Mouse (Mus musculus): ENCODE measurements around the gene Moxd1.
"Not testable (repeated sequence)": the region's sequence is repeated elsewhere in the genome, so short reads cannot be mapped to it uniquely, and the experiment has no call there.

Moxd1 gene

DNA sequence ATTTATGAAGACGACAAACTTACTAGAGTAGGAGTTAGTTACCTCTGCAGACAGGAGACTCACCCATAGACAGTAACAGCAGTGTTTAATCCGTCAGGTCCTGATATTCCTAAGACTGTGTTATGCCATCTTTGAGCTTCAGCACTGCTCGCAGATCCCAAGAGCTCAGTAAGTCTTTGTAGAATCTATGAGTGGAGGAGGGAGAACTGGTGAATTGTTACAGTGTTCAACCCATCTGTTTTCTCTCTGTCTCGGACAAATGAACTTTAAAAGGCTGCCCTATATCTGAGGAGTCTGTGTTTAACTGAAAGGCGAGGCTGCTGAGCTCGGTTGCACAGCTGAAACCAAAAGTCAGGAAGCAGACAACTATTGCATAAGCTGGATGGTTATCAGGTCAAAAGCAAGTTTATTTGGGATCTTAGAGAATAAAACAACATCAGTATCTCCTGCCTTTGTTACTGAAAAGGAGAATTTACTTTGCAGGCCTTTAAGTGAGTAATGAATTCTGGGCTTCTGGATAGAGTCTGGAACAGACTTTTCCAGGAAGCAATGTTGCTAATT, 47.8 kb downstream of the Moxd1 start:
- no peak for DNase-seq

- no peak for DNase-seq
These were observed 52.9 kb downstream of the Moxd1 start for GRCm38 (mm10) chr10:24276211-24276610.

DNA sequence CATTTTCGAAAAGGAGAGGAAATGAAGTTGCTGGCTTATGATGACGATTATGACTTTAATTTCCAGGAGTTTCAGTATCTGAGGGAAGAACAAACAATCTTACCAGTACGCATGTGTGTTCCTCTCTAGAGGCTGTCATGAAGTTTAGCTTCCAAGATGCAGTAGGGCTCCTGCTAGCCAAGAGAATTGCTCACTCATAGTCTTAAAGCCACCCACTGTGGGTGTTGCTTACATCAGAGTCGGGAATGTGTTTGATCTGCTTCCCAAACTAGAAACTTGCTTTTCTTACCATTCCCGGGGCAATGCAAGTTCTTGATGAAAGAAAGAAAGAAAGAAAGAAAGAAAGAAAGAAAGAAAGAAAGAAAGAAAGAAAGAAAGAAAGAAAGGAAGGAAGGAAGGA, 59.3 kb downstream of the Moxd1 start:
- no peak for DNase-seq

- DNase-seq, result no peak
These were observed 68.3 kb downstream of the Moxd1 start for GRCm38 (mm10) chr10:24291611-24292010.

- no peak for DNase-seq
These were observed 69.4 kb downstream of the Moxd1 start for GRCm38 (mm10) chr10:24292671-24293070.

DNA sequence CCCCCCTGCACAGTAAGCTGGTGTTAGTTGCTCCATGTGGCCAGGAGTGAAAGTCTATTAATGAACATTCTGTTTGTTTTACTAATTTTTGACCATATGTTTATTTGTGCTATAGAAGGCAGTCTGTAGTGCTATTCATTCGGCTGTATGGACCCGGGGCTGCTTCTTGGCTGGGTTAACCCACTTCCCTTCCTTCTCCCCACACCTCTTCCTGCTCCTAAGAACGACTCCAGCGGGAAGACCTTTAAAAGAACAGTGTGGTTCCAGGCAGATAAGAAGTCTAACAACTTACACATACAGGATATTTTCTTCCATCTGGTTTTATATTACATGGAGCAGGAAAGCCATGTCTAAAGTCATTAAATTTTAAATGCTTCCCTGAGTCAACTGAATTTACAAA, 73.3 kb downstream of the Moxd1 start:
- DNase-seq, result no peak

- DNase-seq, result peak; percentile 57 to 71
These were observed 74.5 kb downstream of the Moxd1 start for GRCm38 (mm10) chr10:24297792-24298191.

GRCm38 (mm10) chr10:24298260-24299244, 75.2 kb downstream of the Moxd1 start:
- peak; percentile 68 to 70 for DNase-seq

GRCm38 (mm10) chr10:24312191-24312611, 88.9 kb downstream of the Moxd1 start:
- peak; percentile 75 to 76 for DNase-seq

DNA sequence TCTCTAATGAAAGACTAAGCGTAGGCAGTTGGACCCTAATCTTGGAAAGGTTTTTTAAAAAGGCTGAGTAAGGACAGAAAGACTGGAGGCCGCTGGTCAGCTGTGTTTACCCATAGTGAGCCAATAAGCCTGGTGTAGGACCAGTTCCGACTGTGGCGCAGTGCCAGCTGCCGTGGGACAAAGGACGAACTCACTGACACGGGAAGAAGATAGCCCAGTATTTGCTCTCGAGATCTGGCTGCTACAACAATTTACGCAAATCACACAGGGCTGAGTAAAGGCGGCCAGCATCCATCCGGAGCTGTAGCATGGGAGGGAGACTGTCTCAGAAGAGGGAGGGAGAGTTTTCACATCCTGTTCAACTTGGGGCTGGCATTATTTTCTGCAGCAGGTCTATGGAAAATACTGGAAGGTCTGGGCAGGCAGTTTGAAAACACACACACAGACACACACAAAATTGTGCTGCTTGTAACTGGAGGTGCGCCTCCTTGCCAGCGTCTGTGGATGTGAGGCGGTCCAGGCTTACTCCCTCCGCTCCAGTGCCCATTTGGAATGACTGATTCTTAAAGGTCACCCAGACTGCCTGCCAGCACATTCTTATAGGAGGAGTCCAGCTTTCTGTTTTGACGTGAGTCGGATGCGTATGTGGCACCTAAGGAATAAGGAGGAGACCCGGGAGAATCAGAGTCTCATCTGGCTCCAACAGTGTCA, 94.0 kb downstream of the Moxd1 start:
- DNase-seq, result peak; percentile 82 to 84

- no peak for DNase-seq
These were observed 97.0 kb downstream of the Moxd1 start for GRCm38 (mm10) chr10:24320326-24320725.

- peak; percentile 21 to 49 for DNase-seq
These were observed 99.7 kb downstream of the Moxd1 start for GRCm38 (mm10) chr10:24323066-24323465.

GRCm38 (mm10) chr10:24327265-24327664, 103.9 kb downstream of the Moxd1 start:
- not testable (repeated sequence) for DNase-seq

GRCm38 (mm10) chr10:24332799-24333198, 109.5 kb downstream of the Moxd1 start:
- DNase-seq, result peak in 1 of 2 experiments; percentile 10

- no peak for DNase-seq
These were observed 116.4 kb downstream of the Moxd1 start for GRCm38 (mm10) chr10:24339593-24340143.

GRCm38 (mm10) chr10:24340551-24341213, 117.4 kb downstream of the Moxd1 start:
- no peak for DNase-seq

- no peak for DNase-seq
These were observed 117.9 kb downstream of the Moxd1 start for GRCm38 (mm10) chr10:24341214-24341589.

GRCm38 (mm10) chr10:24343068-24343467, 119.8 kb downstream of the Moxd1 start:
- DNase-seq, result no peak
